Mouse (Mus musculus) left cerebral cortex, postnatal 4 days (tissue): ENCODE results near the gene Gm3417. TPM values are rescaled to one million over a fixed set of nuclear protein-coding genes. Genes with fewer than 3 reads are reported as not detected.

ENCODE experiments used
- total RNA-seq, 2 experiments: library from RNA; stranded (reverse); gene quantifications; 2 replicates each; pipeline ENCODE4 v1.2.3; 2021

Gene Gm3417
- total RNA-seq, 2 experiments from 2014 or later = not detected

Other genes with a start within 250 kb of the Gm3417 start
- gene Wdr27, start 35.6 kb downstream of the Gm3417 start, total RNA-seq = 1 to 10 TPM; 2.9 to 5.5 TPM
- gene 1600012H06Rik, start 35.6 kb downstream of the Gm3417 start, total RNA-seq = 10 to 100 TPM; 21.7 to 22.0 TPM
- 10 to 100 TPM; 80.8 to 85.9 TPM for gene Phf10, start 17.5 kb downstream of the Gm3417 start, total RNA-seq
- gene 9030025P20Rik, start 322 bp downstream of the Gm3417 start, total RNA-seq = 1 to 10 TPM; 5.6 to 9.2 TPM
- gene Gm3435, start 31.4 kb upstream of the Gm3417 start, total RNA-seq = 1 to 10 TPM; 3.1 to 3.7 TPM
- gene Ermard, start 62.4 kb upstream of the Gm3417 start, total RNA-seq = 10 to 100 TPM; 56.5 to 58.0 TPM
- 1 to 10 TPM in 1 of 2 experiments, under 1 TPM in 1; 0.79 to 3.2 TPM for gene Tcte3, start 62.7 kb upstream of the Gm3417 start, total RNA-seq
- 1 to 10 TPM; 6.6 to 7.7 TPM for gene Gm3448, start 62.7 kb upstream of the Gm3417 start, total RNA-seq